Mouse (Mus musculus) small intestine, adult 2 months (tissue): ENCODE data around the gene Dnm1. TPM values are rescaled to one million over a fixed set of nuclear protein-coding genes. Genes with fewer than 3 reads are reported as not detected.

Experiments
- H3K27ac ChIP-seq: fragments of 200-500 bp; 2 replicates; pipeline ENCODE4 v1.5.1; 2012; ENCODE audit warnings: low read depth, low read length, control low read depth, inconsistent platforms; ENCODE audit not compliant: insufficient read depth
- H3K27me3 ChIP-seq: fragments of 200-500 bp; 2 replicates; pipeline ENCODE4 v1.6.1; 2012; ENCODE audit warnings: mild to moderate bottlenecking, moderate library complexity, low read length, inconsistent platforms; ENCODE audit not compliant: control insufficient read depth, insufficient read depth
- H3K36me3 ChIP-seq: fragments of 200-500 bp; 2 replicates; pipeline ENCODE4 v1.6.1; 2012; ENCODE audit warnings: mild to moderate bottlenecking, low read length, control low read depth, inconsistent platforms; ENCODE audit not compliant: control insufficient read depth, insufficient read depth
- H3K4me1 ChIP-seq: fragments of 200-500 bp; 2 replicates; pipeline ENCODE4 v1.6.1; 2012; ENCODE audit warnings: low read length, inconsistent platforms, mixed read lengths; ENCODE audit not compliant: control insufficient read depth, insufficient read depth, insufficient read length
- H3K4me3 ChIP-seq: fragments of 200-500 bp; 2 replicates; pipeline ENCODE4 v1.5.1; 2012; ENCODE audit warnings: low read depth, mild to moderate bottlenecking, control low read depth, inconsistent platforms, low read length, moderate library complexity
- CTCF ChIP-seq: fragments of 200-500 bp; IDR thresholded peaks from 2 replicates; pipeline ENCODE4 v1.5.1; 2012; ENCODE audit warnings: low read depth, mild to moderate bottlenecking, control low read depth, inconsistent platforms, low read length, moderate library complexity, mixed read lengths; ENCODE audit not compliant: insufficient replicate concordance, insufficient read length; ENCODE audit errors: extremely low read depth
- POLR2A ChIP-seq: fragments of 200-500 bp; IDR thresholded peaks from 2 replicates; pipeline ENCODE4 v1.6.1; 2012; ENCODE audit warnings: low read depth, mild to moderate bottlenecking, control low read depth, inconsistent platforms, low read length, moderate library complexity
- WGBS: fragments of 180-500 bp; shearing (Covaris S2); methylation state at CpG from one replicate; pipeline ENCODE4 v1.1.7; 2018; 5-methylcytosine and 5-hydroxymethylcytosine counted together
- polyA plus RNA-seq: library from polyadenylated mRNA; depleted of rRNA; stranded (reverse); fragments of >200 nt; gene quantifications from 2 replicates; pipeline ENCODE4 v1.2.3, GENCODE M21; 2012

Gene Dnm1
- polyA plus RNA-seq, 1 experiment = 480 TPM

DNA sequence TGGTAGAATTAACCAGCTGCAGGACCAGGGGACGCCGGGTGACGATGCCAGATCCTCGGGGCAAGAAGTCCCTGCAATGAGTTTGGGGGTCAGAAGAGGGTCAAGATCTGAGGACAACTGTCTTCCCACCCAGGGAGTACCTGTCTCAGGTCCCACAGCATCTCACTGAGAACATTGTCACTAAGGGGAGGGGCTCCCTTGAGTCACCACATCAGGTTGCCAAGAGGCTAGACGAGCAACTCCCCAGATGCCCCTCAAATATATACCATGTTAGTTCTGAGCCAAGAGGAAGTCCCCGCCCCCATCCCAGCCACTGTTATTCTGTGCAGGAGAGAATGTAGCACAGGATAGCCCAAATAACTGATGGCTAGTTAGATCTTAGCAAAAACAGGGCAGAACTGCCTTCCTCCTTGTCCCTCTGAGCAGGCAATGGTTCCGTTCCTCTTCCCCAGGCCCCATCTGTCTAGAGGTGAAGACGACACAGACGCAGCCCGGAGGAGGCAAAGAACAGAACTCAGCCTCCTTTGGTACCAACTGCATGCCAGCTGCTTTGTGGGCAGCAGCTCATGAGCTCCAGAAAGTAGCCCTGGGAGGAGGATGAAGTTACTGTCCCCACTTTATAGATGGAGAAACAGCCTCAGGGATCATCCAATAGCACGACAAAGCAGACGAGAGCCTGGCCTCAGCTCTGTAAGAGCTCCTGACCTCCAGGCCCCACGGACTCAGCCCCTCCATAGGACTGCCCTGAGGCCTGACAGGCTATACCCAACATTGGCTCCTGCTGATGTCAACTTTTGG, 12.1 kb downstream of the Dnm1 start:
- Histone ChIP-seq H3K36me3 (peaks cover 9% of the 10 kb centered on the region), H3K4me1 (no peaks in the 10 kb centered on the region), H3K27ac (no peak overlapping the region), H3K27me3 (no peaks in the 10 kb centered on the region), H3K4me3 (no peak overlapping the region)
- 86% methylated on average over 13 of the region's 13 CpGs for WGBS
- TF ChIP-seq POLR2A (no peak), CTCF (no peak)

DNA sequence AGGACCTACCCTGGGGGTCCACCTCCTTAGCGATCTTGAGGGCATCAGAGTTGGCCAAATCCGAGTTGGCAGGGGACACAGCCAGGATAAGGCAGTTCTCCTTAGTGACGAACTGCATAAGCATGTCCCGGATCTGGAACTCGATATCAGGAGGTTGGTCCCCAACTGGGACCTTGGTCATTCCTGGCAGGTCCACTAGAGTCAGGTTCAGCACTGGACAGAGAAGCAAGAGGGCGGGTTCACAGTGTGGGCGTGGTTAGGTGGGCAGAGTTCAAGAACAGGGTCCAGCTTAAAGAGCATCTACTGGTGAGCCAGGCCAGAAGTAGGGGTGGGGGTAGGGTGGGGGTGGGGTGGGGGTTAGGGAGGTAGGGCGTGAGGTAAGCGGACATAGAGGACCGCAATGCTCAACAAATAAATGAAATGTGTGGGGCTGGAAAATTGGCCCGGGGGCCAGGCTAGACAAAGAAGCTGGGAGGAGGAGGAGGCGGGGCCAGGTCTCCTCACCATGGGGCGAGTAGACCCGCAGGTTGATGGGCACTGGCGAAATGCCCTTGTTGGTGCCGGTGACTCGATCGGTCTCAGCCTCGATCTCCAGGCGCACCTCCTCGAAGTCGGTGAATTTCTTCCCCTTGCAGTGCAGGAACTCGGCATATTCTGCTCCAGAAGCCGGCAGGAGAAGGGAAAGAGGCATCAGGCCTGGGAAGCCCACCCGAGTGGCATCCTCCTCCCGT, 13.1 kb downstream of the Dnm1 start:
- Histone ChIP-seq H3K36me3 (peaks cover 18% of the 10 kb centered on the region), H3K4me3 (no peak overlapping the region), H3K27ac (no peak overlapping the region), H3K27me3 (no peaks in the 10 kb centered on the region), H3K4me1 (no peaks in the 10 kb centered on the region)
- WGBS = 68% methylated on average over 26 of the region's 26 CpGs
- TF ChIP-seq POLR2A (no peak), CTCF (no peak)

DNA sequence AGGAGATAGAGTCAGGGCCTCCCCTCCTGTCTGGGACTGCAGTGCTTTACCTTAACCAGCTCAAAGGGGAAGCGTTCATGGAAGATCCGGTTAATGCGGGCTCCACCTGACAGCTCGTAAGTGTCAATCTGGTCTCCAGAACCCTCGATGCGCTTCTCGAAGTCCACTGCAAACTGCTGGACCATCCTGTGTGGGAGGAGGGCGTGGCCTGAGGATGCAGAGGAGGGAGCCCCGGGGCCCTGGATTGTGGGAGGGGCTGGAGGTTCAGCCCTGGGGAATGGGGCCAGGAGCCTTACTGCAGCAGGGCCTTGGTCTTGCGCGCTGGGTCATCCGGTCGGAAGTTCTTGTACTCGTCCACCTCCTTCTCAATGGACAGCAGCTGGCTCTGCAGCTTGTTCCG, 17.2 kb downstream of the Dnm1 start:
- no peak overlapping the region for H3K4me3 ChIP-seq
- no peaks in the 10 kb centered on the region for H3K27me3 ChIP-seq
- no peaks in the 10 kb centered on the region for H3K4me1 ChIP-seq
- WGBS = 68% methylated on average over 15 of the region's 15 CpGs
- H3K27ac ChIP-seq = no peak overlapping the region
- H3K36me3 ChIP-seq = peaks cover 24% of the 10 kb centered on the region
- no peak for TF ChIP-seq POLR2A
- TF ChIP-seq CTCF = no peak

DNA sequence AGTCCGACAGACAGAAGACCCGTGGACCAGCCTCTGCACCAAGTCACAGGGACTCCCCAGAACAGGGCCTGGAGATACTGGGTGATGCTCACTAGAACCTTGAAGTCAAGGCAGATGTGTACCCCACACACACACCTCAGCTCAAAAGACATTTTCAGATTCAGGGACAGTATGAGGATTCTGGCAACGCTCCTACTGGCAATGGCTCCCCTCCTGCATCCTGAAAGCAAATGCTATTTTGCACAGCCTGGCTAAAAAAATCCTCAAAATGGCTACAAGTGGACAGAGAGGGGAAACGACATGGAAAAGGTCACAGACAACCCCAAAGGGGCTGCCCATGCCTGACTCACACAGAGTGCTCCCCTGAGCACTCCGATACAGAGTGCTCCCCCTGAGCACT, 21.0 kb downstream of the Dnm1 start:
- no peak overlapping the region for H3K4me3 ChIP-seq
- no peaks in the 10 kb centered on the region for H3K4me1 ChIP-seq
- WGBS = 87% methylated on average over 5 of the region's 5 CpGs
- H3K27me3 ChIP-seq = no peaks in the 10 kb centered on the region
- TF ChIP-seq POLR2A (no peak), CTCF (no peak)
- H3K36me3 ChIP-seq = peaks cover 18% of the 10 kb centered on the region
- H3K27ac ChIP-seq = no peak overlapping the region

DNA sequence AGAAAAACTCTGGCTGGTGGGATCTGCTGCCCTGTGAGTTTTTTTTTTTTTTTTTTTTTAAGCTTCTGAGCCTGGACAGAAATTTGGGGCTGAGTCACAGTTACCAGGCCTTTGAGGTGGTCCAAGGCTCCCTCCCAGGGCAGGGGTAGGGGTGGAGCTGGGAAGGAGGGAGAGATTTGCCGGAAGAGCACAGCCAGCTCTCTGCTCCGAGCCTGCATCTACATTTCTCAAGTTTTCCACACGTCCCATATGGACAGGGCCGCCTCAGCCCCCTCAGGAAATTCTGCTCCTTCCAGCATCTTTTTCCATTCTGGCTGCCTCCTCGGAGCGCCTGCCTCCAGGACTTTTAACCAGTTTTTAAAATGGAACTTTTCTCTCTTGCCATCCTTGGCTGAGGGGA, 23.6 kb downstream of the Dnm1 start:
- no peak overlapping the region for H3K27ac ChIP-seq
- H3K27me3 ChIP-seq = no peaks in the 10 kb centered on the region
- no peak overlapping the region for H3K4me3 ChIP-seq
- TF ChIP-seq CTCF (no peak), POLR2A (no peak)
- WGBS = 84% methylated on average over 6 of the region's 6 CpGs
- no peaks in the 10 kb centered on the region for H3K4me1 ChIP-seq
- peaks cover 4% of the 10 kb centered on the region for H3K36me3 ChIP-seq

DNA sequence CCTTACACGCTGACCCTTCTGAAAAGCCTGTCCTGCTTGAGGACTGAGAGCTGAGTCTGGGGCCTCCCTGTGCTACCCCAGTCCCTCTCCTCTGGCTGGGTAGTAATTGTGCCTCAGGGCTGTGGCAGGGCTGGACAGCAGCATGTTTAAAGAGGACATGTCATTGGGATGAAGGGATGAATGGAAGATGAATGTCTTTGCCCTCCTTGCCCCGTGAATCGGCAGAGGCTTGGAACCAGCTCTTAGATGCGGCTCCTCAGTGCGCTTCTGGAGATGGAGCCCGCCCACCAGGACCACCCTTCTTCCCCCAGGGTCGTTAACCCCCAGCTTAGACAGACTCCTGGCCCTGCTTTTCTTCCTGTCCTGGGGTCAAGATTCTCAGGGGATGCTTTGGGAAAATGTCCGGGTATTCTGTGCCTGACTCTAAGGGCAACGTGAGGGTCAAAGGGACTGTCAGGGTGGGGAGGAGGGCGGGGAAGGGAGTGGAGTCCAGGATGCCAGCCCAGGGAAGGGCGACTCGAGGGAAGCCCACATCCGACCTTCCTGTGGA, 24.2 kb downstream of the Dnm1 start:
- no peak overlapping the region for H3K27ac ChIP-seq
- H3K4me3 ChIP-seq = no peak overlapping the region
- H3K36me3 ChIP-seq = peaks cover 3% of the 10 kb centered on the region
- H3K27me3 ChIP-seq = no peaks in the 10 kb centered on the region
- 59% methylated on average over 13 of the region's 13 CpGs for WGBS
- H3K4me1 ChIP-seq = no peaks in the 10 kb centered on the region
- TF ChIP-seq POLR2A (no peak), CTCF (no peak)

DNA sequence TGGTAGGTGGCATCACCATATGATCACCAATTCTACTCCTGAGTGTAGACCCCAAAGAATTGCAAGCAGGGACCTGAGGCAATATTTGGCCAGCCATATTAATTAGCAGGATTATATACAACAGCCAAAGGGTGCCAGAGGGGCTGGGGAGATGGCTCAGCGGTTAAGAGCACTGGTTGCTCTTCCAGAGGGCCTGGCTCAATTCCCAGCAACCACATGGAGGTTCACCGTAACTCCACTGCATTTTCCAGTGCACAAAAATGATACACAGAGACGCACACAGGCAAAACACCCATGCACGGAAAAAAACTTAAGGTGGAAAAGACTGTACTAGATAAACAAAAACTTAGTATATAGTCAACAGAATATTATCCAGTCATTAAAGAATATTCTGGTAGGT, 25.9 kb downstream of the Dnm1 start:
- WGBS = 79% methylated on average over 4 of the region's 4 CpGs
- Histone ChIP-seq H3K27ac (no peak overlapping the region), H3K4me1 (peaks cover 2% of the 10 kb centered on the region; the same call in 1 of the 2 replicates), H3K36me3 (peaks cover 6% of the 10 kb centered on the region), H3K27me3 (no peaks in the 10 kb centered on the region), H3K4me3 (no peak overlapping the region)
- no peak for TF ChIP-seq POLR2A
- TF ChIP-seq CTCF = no peak
